Mouse (Mus musculus) kidney, postnatal 36 days (tissue): ENCODE data around the gene Ccdc85c.

Experiments used
- DNase-seq, 2 experiments: peaks; one replicate each; pipeline ENCODE4 v3.0.0; 2021 to 2022; ENCODE audit warnings: mixed read lengths in 2 of 2

Ccdc85c gene

DNA sequence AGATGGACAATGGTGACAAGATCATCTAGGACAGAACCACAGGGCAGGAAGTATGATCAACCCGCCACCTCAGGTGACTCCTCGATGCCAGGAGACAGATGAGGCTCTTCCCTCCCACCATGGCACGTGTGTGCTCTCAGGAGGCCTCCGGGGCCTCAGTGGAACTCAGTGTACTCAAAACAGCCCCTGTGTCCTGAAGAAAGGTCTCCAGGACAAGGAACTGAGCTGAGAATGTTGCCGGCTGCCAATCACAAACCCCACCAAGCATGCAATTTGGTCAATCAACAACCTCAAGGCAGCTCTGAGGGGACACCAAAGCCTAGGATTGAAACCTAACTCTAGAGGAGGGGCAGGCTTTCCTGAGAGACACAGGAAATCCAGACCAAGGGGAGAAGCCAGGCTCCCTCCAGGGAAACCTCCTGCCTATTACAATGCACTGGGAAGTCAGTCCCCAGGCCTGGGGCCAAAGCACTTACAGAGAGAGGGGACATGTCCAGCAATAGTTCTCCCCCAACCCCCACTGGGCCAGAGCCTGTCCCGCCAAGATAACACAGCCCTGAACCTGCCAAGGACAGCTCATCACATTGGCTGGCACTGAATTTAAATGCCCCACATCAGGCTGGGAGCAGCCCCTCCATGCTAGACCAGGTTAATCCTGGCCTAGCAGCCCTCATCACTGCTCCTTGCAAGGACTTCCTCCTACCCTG, 37.8 kb downstream of the Ccdc85c start:
- DNase-seq = peak; percentile 78 to 88

DNA sequence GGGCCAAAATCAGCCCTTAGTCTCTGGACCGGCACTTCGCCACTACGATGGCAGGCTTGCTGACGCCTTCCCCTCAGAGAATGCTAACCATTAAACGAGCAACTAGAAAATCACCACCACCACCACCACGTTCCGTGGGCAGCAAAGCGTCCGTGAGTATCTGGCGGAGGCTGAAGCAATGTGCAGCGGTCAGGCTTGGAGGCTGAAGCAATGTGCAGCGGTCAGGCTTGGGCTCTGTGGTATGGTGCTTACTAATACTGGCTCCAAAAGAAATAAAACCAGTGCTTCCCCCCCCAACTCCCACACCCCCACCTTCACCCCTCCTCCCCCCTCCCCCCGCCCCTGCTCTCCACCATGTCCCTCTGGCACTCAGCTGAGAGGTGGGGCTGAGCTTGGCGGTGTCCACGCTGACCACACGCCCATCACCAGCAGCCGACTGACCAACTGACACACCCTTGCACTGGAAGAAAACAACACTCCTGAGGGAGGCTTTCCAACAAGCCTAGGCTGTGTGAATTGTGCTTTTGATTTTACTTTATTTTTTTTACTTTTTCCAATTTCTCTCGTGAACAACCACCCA, 39.2 kb downstream of the Ccdc85c start:
- no peak for DNase-seq

DNA sequence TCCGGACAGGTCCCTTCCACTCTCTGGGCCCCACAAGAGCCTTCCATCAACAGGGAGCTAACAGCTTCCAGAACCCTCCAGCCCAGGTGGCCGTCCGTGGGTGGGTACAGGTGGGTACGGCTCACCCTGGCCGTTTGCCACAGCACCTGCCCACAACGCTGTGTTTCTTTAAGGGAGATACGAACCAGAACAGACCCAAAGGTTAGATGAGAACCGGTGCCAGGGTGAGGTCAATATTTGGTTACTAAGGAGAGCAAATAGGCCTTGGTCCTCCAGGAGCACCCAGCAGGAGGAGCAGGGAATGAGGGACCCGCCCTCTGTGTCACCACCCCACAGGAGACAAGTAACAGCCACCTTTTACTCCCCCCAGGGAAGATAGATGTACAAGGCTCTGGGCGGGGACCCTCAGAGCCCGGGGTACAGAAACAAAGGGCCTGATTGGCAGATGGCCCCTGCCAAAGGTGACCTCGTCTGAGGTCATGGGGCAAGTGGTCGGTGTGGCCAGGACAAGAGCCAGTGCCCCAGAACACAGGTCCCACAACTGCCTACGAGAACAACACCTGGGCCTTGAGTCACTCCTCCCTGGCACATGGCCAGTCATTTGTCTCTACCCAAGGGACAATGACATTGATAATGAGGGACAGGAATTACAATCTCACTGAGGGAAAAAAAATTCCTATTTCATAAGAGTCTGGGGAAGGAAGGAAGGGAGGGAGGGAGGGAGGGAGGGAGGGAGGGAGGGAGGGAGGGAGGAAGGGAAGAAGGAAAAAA, 40.2 kb downstream of the Ccdc85c start:
- DNase-seq = no peak

DNA sequence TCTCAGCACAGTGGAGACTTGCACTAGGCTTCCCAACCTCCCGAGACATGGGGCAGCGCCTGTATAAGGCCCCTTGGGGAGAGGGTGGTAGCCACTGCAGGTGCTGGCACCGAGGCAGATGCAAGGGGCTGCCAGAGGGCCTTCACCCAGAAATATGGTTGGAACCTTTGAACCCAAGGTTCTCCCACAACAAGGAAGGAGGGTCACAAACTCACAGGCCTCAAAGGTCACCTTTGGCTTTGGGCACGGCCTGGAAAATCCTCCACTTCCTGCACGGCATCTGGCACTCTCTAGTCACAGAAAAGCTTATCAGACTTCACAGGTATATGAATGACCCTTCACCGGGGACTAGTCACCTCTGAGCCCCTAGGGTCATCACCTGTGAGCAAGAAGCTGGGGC, 41.5 kb downstream of the Ccdc85c start:
- DNase-seq = peak; percentile 58 to 61

DNA sequence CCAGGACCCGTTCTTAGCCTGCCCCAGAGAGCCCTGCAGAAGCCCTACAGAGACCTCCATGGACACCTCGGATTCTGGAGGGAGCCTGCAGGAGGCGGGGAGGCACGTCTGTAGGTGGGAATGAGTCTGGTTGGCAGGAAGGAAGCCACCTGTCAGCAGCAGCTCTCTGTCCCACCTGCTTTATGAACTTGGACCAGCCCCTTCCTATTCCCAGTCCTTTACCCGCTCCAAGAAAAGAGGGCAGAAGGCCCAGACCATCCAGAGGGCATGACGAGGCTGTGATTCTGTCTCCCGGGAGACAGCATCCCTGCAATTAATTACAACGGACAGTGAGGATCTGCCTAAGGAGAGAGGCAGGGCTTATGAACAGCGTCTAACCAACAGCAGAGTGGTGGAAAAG, 43.3 kb downstream of the Ccdc85c start:
- DNase-seq = no peak

DNA sequence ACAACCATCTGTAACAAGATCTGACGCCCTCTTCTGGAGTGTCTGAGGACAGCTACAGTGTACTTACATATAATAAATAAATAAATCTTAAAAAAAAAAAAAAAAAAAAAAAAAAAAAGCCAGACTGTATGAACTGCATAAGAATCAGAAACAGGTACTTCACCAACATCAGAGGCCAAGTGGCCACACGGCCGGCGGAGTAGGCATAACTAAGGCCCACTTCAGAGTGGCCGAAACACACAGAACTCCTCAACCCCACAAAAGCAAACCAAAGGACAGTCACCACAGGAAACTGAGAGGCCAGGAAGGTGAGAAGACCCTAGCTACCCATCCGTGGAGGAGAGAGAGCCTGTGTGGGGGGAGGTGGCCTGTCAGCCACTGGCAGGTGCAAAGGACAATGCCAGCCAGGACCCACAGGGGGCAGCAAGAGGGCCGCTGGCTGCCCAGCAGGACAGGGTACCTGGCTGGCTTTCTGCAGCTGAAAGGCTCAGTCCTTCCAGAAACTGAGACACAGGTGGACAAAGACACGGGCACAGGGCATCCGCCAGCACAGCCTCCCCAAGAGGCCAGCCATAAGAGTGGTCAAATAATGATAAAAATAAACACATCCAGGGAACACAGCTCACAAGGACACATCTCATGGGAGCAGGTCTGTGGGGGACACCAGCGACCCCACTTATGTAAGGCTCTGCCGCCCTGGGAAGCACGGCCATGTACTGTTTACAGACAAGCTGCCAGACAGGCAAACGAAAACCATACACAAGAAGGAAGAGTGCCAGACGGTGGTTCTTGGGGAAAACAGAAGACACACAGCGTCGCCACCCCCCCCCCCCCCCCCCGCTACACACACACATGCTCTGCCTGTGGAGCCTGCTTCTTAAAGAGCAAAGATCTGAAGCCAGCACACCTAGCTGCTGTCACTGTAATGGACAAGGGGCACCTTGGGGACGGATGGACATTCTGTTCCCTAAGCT, 44.1 kb downstream of the Ccdc85c start:
- DNase-seq = peak; percentile 80 to 91

DNA sequence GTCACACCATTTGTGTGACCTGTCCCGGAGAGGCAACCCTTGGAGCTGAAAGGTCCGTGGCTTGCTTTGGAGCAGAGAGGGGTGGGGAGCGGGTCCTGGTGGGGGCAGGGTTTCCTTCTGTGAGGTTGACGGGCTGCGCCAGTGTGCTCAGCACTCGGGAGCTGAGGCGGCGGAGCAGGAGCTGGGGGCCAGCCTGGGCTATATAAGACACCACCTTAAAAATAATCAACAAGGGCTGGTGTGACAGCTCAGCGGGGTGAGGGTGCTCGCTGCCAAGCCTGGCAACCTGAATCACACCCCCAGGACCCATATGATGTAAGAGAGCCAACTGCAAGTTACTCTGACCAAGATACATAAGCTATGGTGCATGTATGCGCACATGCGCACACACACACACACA, 45.1 kb downstream of the Ccdc85c start:
- no peak for DNase-seq

DNA sequence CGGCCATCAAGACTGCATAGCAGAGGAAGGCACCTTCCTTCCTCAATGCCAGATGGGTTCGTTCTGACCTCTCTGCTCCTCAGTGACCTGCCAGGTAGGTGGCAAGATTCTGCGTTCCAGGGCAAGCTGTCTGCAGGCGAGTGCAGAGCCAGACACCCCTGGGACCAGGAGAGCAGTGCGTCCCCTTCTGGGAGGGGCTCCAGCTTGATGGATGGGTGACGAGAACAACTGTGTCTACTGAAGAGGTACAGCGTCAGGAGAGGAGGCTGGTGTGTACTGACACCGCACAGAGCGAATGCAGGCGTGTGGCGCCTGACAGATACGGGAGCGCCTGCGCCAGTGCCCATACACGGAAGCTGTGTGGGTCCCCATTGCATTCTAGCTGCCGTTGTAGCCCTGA, 47.7 kb downstream of the Ccdc85c start:
- no peak for DNase-seq

DNA sequence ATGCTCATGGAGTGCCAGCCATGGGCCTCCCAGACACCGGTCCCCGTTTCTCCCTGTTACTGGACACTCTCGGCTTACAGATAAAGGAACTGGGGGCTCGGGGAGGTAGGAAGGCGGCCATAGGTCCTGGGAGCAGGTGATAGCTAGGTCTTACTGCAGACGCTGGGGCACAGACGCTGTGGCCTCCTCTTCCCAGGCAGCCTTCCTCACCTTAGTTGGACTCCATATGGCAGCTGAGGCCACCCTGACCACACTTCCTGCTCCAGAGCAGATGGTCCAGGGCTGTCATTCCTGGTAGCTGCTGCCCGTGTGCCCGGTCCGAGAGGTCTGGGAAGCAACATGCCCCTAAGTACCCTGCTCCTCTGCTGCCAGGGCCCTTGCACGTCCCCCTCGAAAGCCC, 48.3 kb downstream of the Ccdc85c start:
- no peak for DNase-seq

DNA sequence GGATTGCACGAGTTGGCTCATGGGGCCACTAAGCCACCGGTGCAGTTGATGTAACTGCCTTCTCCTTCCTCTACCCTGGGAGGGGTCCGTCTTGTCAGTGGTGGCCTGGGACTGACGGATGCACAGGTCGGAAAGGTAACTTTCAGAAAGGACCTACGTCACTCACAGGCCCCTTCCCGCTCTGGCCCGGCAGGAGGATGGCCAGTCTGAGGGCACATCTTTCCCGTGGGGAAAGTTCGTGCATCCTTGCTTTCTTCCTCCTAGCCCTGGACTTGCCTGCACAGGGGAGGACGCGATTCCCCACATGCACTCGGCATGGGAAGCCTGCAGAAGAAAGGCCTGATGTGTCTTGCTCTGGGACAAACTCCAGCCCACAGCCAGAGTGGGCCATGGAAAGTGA, 49.0 kb downstream of the Ccdc85c start:
- no peak for DNase-seq

DNA sequence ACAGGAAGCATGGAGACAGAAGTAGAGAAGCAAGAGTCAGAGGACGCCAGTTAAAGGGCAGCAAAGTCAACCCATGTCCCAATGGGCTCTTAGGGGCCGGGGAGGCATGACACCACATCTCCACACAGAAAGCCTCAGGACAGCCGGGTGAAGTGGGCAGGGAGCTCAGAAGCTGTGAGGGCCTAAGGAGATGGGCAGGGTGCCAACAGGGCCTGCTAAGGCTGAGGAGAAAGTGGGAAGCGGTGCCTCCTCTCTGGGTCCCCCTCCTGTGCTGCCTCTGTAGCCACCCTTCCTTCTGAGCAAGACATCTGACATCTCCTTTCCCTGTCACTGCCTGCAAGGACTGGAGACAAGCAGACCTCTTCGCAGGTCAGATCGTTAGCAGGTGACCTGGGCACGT, 49.4 kb downstream of the Ccdc85c start:
- DNase-seq = no peak

DNA sequence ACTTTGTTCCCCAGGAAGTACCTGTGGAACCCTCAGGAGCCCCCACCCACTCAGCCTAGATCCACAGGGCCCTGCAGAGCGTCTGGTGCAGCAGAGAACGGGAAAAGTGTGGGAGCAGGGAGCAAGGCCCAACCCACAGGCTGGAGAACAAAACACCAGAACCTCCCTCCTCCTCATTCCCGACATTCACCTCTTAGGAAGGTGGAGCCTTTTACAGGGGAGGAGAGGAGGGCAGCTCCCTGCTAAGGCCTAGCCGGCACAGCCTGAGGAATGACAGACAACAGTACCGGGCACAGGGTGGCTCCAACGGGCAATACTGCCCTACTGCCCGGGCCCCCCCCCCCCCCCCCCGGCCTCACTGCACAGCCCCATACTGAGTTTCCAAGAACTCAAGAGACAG, 51.9 kb downstream of the Ccdc85c start:
- DNase-seq = no peak

DNA sequence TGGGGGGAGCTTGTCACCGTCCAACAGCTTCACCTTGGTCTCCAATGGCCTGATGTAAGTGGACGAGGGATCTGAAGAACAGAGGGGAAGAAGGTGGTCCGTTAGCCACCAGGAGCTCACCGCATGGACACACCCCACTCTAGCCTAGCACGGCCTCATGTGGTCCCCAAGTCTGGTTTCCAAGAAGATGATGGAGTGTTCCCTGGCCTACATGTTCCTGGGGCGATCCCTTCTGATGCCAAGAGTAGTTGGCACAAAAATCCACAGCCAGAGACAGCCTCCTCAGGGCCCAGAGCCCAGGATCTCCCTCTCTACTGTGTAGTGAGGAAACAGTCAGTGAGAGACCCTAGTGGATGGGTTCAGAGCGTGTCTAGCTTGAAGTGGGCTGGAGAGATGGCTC, 53.5 kb downstream of the Ccdc85c start:
- no peak for DNase-seq

DNA sequence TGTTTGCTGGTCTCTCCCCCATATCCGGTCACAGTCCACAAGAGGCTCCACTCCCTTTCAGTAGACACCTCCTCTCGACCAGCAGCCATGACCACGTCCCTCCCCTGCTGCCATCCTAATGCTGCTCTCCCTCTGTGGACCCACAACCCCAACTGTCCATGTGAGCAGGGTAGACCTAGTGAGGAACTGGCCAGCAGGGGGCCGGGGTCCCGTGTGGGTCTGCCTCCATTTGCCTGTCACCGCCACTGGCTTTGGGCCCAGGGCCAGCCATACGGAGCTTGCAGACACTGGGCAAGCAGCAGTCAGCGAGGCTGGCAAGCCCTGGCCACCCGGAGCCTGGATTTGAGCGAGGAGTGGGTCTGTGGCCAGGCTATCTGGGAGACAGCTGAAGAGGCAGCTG, 54.0 kb downstream of the Ccdc85c start:
- no peak for DNase-seq

DNA sequence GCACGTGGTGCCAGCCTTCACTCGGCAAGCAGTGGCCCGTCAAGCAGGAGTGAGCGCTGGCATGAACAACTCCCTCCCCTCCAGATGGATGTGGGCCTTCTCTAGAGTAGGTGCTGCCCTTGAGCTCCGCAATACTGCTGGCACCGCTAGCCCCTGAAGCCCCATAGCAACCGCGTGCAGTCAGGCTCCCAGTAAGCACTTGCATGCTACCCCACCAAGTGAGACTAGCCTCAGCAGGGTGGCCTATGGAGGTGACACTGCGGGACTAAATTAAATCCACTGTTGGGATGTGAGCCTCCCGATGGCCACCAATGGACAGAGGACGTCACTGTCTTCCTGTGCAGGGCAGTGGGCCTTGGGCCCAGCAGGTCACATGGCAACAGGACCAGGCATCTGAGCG, 54.6 kb downstream of the Ccdc85c start:
- DNase-seq = peak in 1 of 2 experiments; percentile 38

DNA sequence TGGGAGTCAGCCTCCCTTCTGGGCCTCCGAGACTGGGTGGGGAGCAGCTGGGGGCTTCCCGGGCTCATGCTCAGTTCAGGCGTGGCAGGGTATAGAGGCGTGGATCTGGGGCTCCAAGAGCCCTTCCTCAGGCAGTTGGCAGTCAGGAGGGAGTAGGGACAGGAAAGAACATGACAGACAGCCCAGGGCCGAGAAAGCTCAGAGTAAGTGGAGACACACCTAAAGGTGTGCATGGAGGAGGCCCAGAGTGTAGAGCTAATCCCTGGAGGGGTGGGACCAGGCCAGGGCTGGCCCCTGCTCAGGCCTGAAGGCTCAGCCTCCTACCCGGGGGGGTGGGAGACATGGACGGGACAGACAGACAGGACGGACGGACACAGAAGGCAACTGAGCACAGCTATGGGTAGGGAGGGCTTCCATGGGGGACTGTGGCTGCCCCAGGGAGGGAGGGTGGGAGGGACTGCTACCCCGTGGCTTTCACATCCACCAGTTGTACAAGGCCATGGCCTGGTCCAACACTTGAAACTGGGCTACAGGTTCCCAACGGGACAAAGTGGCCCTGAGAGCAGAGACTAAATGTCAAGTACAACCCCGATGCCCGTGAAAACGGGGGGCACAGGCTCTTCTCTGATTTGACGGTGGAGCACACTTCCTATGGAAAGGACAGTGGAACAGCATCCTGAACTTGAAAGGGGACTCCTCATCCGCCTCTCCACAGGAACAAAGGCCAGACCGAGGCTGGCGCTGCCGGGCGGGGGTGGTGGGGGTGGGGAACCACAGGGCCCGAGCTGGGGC, 55.2 kb downstream of the Ccdc85c start:
- DNase-seq = no peak

DNA sequence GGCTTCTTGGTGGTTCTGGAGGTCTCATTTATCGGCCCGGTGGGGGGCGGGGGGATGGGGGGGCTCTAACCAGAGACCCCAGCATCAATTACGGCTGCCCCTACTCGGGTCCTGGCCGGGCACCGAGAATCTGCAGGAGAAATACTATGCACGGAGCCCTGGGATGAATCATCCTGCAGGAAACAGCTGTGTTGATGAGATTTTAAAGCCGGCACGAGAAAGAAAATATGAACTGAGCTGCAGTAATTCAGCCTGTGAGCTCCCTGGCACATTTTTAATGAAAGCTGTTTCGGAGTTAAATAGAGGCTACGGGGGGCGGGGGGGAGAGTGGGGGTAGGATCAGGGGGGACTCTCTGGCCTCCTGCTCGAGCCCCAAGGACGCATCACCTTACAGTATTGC, 56.1 kb downstream of the Ccdc85c start:
- DNase-seq = no peak

DNA sequence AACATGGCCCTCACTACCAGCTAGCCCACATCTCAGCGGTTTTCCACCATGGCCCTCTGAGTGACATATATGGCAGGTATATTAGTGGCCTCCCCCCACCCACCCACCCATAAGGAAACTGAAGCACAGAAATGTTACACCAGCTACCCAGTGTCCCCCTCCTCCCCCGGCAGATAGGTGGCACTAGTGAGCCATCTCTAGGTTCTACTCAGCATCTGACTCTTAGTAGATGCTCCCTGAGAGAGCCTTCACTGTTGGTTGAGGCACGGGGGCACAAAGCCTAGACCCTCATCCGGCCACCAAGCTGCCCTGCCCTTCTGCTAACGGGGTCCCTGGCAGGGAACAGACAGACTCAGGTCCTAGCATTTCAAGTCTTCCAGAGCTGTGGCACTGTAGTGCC, 57.7 kb downstream of the Ccdc85c start:
- peak; percentile 69 to 85 for DNase-seq

DNA sequence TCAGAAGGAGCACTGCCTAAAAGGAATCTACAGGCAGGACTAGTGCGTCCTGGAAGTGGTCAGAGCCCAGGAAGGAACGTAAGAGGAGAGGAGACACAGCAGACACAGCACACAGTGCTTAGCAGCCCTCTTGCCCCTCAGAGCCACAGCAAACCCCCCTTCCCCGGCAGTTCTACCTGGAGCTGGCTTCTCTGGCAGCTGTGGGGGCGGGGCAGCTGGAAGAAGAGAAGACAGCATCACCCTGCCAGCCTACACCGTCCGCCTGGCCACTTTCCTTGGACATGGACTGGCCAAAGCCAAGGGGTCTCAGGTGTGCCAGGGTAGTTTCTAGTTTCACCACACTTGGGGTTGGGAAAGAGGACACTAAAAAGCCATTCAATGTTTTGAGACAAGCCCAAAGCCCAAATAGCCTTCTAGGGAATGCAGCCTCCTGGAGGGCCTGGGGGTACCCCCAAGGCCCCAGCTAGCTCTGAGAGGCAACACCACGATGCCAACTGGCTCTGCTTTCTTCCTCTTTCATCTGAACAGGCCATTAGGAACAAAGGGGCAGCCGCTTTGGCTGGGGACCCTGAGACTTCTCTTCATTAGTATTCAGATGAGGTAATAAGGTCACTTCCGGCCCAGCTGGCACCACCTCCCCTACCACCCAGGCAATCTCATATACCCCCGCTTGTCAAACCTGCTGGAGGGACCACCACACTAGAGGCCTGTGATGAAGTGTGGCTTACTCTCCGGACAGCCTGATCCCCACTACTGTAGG, 58.4 kb downstream of the Ccdc85c start:
- no peak for DNase-seq

DNA sequence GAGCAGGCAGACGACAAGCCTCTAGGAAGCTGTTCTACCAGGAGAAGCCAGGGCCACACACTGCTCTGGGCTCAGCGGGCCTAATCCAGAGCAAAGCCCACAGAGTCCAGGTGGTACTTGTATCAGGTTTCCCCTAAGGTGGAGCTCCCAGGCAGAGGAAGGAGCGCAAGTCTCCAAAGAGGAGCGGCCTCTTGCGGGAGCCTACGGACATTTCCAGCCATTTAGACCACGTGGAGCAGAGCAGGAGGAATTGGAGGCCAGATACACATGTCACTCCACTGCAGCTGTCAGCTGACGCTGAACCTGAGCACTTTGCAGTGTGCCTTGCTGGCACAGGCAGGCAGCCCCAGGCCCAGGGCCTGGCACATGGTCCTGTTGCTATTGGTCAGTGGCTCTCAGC, 60.1 kb downstream of the Ccdc85c start:
- DNase-seq = no peak
